Mouse (Mus musculus): Measurements from ENCODE around the gene Pla2g12b. TPM values are rescaled to one million over a fixed set of nuclear protein-coding genes. Genes with fewer than 3 reads are reported as not detected.

Gene Pla2g12b
- total and polyA plus RNA-seq, 3 experiments = not detected

GRCm38 (mm10) chr10:59441735-59442134 is 38.3 kb downstream of the Pla2g12b start, which contains the start of gene Oit3:
Gene Oit3 (minus strand): TSS chr10:59441778.
- Histone ChIP-seq H3K4me3 (ENCODE audit: control insufficient read depth in 1 of 2, insufficient read depth in 1 of 2, low read depth in 2 of 2, low read length in 2 of 2) (no peak within 1 kb of the TSS), H3K79me2 (ENCODE audit: control insufficient read depth, insufficient read depth, low read length, poor library complexity) (no peaks in the 10 kb centered on the region), H3K4me1 (ENCODE audit: control insufficient read depth in 1 of 2, insufficient read depth in 2 of 2, low read length in 2 of 2) (no peaks in the 10 kb centered on the region)

GRCm38 (mm10) chr10:59443212-59443611 is 39.8 kb downstream of the Pla2g12b start:
- DNase-seq (ENCODE audit: low read depth, low spot score) = no peak

More at GRCm38 (mm10) chr10:59441735-59442134, 38.3 kb downstream of the Pla2g12b start, which contains the start of gene Oit3:
- no peak for DNase-seq (ENCODE audit: low read depth, low spot score)
- Histone ChIP-seq H3K36me3 (ENCODE audit: control insufficient read depth in 1 of 2, insufficient read depth in 2 of 2, low read length in 2 of 2) (no peaks in the 10 kb centered on the region), H3K27ac (ENCODE audit: control insufficient read depth, low read depth, low read length) (no peak within 1 kb of the TSS), H3K9me3 (replicated peaks; ENCODE audit: insufficient read depth, low read length) (no peaks in the 10 kb centered on the region), H3K27me3 (ENCODE audit: control insufficient read depth in 1 of 2, insufficient read depth in 2 of 2, low read length in 2 of 2) (no peaks in the 10 kb centered on the region), H3K9ac (ENCODE audit: control insufficient read depth, low read depth, low read length, poor library complexity, severe bottlenecking) (no peak within 1 kb of the TSS)
- TF ChIP-seq CHD1 (IDR thresholded peaks at IDR 0.05; ENCODE audit: low read depth, low read length) = no peak
- no peak for TF ChIP-seq NELFE (IDR thresholded peaks at IDR 0.05; ENCODE audit: low read depth, low read length)
- TF ChIP-seq EP300 (IDR thresholded peaks at IDR 0.05; ENCODE audit: low read depth in 1 of 2, low read length in 2 of 2) = no peak
- no peak for TF ChIP-seq BHLHE40 (IDR thresholded peaks at IDR 0.05; ENCODE audit: borderline replicate concordance, low read depth, low read length)
- TF ChIP-seq GATA1 (IDR thresholded peaks at IDR 0.05; ENCODE audit: low read depth, low read length) = no peak
- TF ChIP-seq MYB (IDR thresholded peaks at IDR 0.05; ENCODE audit: low read depth, low read length) = no peak
- no peak for TF ChIP-seq NRF1 (IDR thresholded peaks at IDR 0.05; ENCODE audit: insufficient read depth, low read depth, low read length, poor library complexity, severe bottlenecking)

GRCm38 (mm10) chr10:59444106-59444505 is 40.6 kb downstream of the Pla2g12b start:
- Histone ChIP-seq H3K36me3 (ENCODE audit: control insufficient read depth in 1 of 2, insufficient read depth in 2 of 2, low read length in 2 of 2) (no peaks in the 10 kb centered on the region), H3K4me1 (ENCODE audit: control insufficient read depth in 1 of 2, insufficient read depth in 2 of 2, low read length in 2 of 2) (no peaks in the 10 kb centered on the region), H3K4me3 (ENCODE audit: control insufficient read depth in 1 of 2, insufficient read depth in 1 of 2, low read depth in 2 of 2, low read length in 2 of 2) (no peak overlapping the region), H3K27me3 (ENCODE audit: control insufficient read depth in 1 of 2, insufficient read depth in 2 of 2, low read length in 2 of 2) (no peaks in the 10 kb centered on the region), H3K9ac (ENCODE audit: control insufficient read depth, low read depth, low read length, poor library complexity, severe bottlenecking) (no peak overlapping the region), H3K79me2 (ENCODE audit: control insufficient read depth, insufficient read depth, low read length, poor library complexity) (no peaks in the 10 kb centered on the region), H3K27ac (ENCODE audit: control insufficient read depth, low read depth, low read length) (no peak overlapping the region), H3K9me3 (replicated peaks; ENCODE audit: insufficient read depth, low read length) (no peaks in the 10 kb centered on the region)
- TF ChIP-seq TCF12 (IDR thresholded peaks at IDR 0.05; ENCODE audit: low read depth, low read length) (no peak), USF1 (IDR thresholded peaks at IDR 0.05; ENCODE audit: low read depth, low read length) (no peak), KAT2A (conservative IDR thresholded peaks at IDR 0.05; ENCODE audit: low read depth, low read length) (no peak), SIN3A (IDR thresholded peaks at IDR 0.05; ENCODE audit: low read length) (no peak), NRF1 (IDR thresholded peaks at IDR 0.05; ENCODE audit: insufficient read depth, low read depth, low read length, poor library complexity, severe bottlenecking) (no peak), POLR2A (IDR thresholded peaks at IDR 0.05; ENCODE audit: control insufficient read depth in 1 of 2, insufficient read depth in 1 of 2, low read depth in 1 of 2, low read length in 2 of 2, poor library complexity in 1 of 2) (no peak), ZMIZ1 (IDR thresholded peaks at IDR 0.05; ENCODE audit: low read depth, low read length) (no peak), EP300 (IDR thresholded peaks at IDR 0.05; ENCODE audit: low read depth in 1 of 2, low read length in 2 of 2) (no peak), USF2 (IDR thresholded peaks at IDR 0.05; ENCODE audit: borderline replicate concordance in 1 of 2, insufficient read depth in 1 of 2, low read depth in 1 of 2, low read length in 2 of 2) (no peak), SMC3 (IDR thresholded peaks at IDR 0.05; ENCODE audit: low read depth, low read length) (no peak), ZC3H11A (IDR thresholded peaks at IDR 0.05; ENCODE audit: low read depth, low read length) (no peak), RAD21 (IDR thresholded peaks at IDR 0.05; ENCODE audit: low read depth, low read length) (no peak)
- DNase-seq (ENCODE audit: low read depth, low spot score) = no peak

More at GRCm38 (mm10) chr10:59443212-59443611, 39.8 kb downstream of the Pla2g12b start:
- Histone ChIP-seq H3K27me3 (ENCODE audit: control insufficient read depth in 1 of 2, insufficient read depth in 2 of 2, low read length in 2 of 2) (no peaks in the 10 kb centered on the region), H3K79me2 (ENCODE audit: control insufficient read depth, insufficient read depth, low read length, poor library complexity) (no peaks in the 10 kb centered on the region), H3K36me3 (ENCODE audit: control insufficient read depth in 1 of 2, insufficient read depth in 2 of 2, low read length in 2 of 2) (no peaks in the 10 kb centered on the region), H3K9me3 (replicated peaks; ENCODE audit: insufficient read depth, low read length) (no peaks in the 10 kb centered on the region), H3K27ac (ENCODE audit: control insufficient read depth, low read depth, low read length) (no peak overlapping the region), H3K4me1 (ENCODE audit: control insufficient read depth in 1 of 2, insufficient read depth in 2 of 2, low read length in 2 of 2) (no peaks in the 10 kb centered on the region), H3K9ac (ENCODE audit: control insufficient read depth, low read depth, low read length, poor library complexity, severe bottlenecking) (no peak overlapping the region), H3K4me3 (ENCODE audit: control insufficient read depth in 1 of 2, insufficient read depth in 1 of 2, low read depth in 2 of 2, low read length in 2 of 2) (no peak overlapping the region)
- TF ChIP-seq MYB (IDR thresholded peaks at IDR 0.05; ENCODE audit: low read depth, low read length) = no peak
- TF ChIP-seq NELFE (IDR thresholded peaks at IDR 0.05; ENCODE audit: low read depth, low read length) = no peak
- no peak for TF ChIP-seq GABPA (IDR thresholded peaks at IDR 0.05; ENCODE audit: low read depth, low read length)
- TF ChIP-seq MEF2A (IDR thresholded peaks at IDR 0.05; ENCODE audit: extremely low read depth, insufficient replicate concordance, low read depth, low read length, poor library complexity, severe bottlenecking) = no peak
- no peak for TF ChIP-seq USF1 (IDR thresholded peaks at IDR 0.05; ENCODE audit: low read depth, low read length)
- TF ChIP-seq MAX (IDR thresholded peaks at IDR 0.05; ENCODE audit: low read length) = no peak
